Mouse (Mus musculus) embryonic facial prominence, embryonic 12.5 days (tissue): Measurements from ENCODE around the gene Foxn3. TPM values are rescaled to one million over a fixed set of nuclear protein-coding genes. Genes with fewer than 3 reads are reported as not detected.

Experiments
- ATAC-seq: fragments of 200-750 bp; cut with Nextera tagmentation; 2 replicates; pipeline ENCODE4 v1.8.0; 2017; ENCODE audit not compliant: insufficient number of reproducible peaks, insufficient read depth, low FRiP score, low TSS enrichment
- H3K27ac ChIP-seq: fragments of 300-500 bp; sonication (generic); 2 replicates; pipeline ENCODE4 v1.5.1; 2016; ENCODE audit warnings: mild to moderate bottlenecking
- H3K27me3 ChIP-seq: fragments of 300-500 bp; sonication (generic); 2 replicates; pipeline ENCODE4 v1.6.1; 2016; ENCODE audit warnings: mild to moderate bottlenecking, moderate library complexity
- H3K36me3 ChIP-seq: fragments of 300-500 bp; sonication (generic); 2 replicates; pipeline ENCODE4 v1.6.1; 2016; ENCODE audit warnings: mild to moderate bottlenecking
- H3K4me1 ChIP-seq: fragments of 300-500 bp; sonication (generic); 2 replicates; pipeline ENCODE4 v1.6.1; 2016
- H3K4me2 ChIP-seq: fragments of 300-500 bp; sonication (generic); replicated peaks from 2 replicates; pipeline ENCODE4 v1.6.1; 2016; ENCODE audit warnings: mild to moderate bottlenecking, moderate library complexity
- H3K4me3 ChIP-seq: fragments of 300-500 bp; sonication (generic); 2 replicates; pipeline ENCODE4 v1.5.1; 2016; ENCODE audit warnings: mild to moderate bottlenecking
- H3K9ac ChIP-seq: fragments of 300-500 bp; sonication (generic); 2 replicates; pipeline ENCODE4 v1.6.1; 2016; ENCODE audit warnings: mild to moderate bottlenecking, moderate library complexity
- H3K9me3 ChIP-seq: fragments of 300-500 bp; sonication (generic); 2 replicates; pipeline ENCODE4 v1.6.1; 2016; ENCODE audit warnings: mild to moderate bottlenecking, moderate library complexity
- WGBS: fragments of 180-500 bp; shearing (Covaris S2); methylation state at CpG from one replicate; pipeline ENCODE4 v1.1.7; 2016; 5-methylcytosine and 5-hydroxymethylcytosine counted together
- polyA plus RNA-seq: library from polyadenylated mRNA; unstranded; fragments of >200 nt; fragmentation: Nextera tagmentation; extraction: Ambion mirVana; gene quantifications from 2 replicates; pipeline ENCODE4 v1.2.1, GENCODE M21; 2016

Gene Foxn3
- polyA plus RNA-seq, 1 experiment from 2014 or later = 101 TPM

DNA sequence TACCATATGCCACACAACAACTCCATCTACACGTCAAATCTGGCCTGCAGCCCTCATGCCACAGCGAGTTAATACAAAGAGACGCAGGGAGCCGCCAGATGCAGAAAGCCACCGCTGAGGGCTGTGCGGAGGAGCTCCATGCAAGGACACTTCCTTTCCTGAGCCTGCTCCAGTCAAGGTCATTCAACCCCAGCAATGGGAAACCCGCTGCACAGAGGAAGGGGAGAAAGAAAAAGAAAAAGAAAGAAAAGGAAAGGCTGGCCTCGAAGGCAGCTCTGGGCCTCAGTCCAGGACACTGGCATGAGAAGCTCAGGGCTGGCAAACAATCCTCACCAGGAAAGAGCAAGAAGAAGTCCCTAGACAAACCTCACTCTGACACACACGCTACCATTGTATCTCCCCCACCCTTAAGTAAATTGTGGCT lies 44.2 kb downstream of the Foxn3 start:
- H3K36me3 ChIP-seq = no peaks in the 10 kb centered on the region
- H3K4me2 ChIP-seq = no peak overlapping the region
- H3K4me1 ChIP-seq = peaks cover 13% of the 10 kb centered on the region; the same call in 1 of the 2 replicates
- no peak overlapping the region for H3K9ac ChIP-seq
- 53% methylated on average over 9 of the region's 9 CpGs for WGBS
- peak overlapping the region; percentile 46; the same call in 1 of the 2 replicates for H3K27ac ChIP-seq
- H3K9me3 ChIP-seq = no peaks in the 10 kb centered on the region
- no peak overlapping the region for H3K4me3 ChIP-seq
- no peak for ATAC-seq
- H3K27me3 ChIP-seq = no peaks in the 10 kb centered on the region

DNA sequence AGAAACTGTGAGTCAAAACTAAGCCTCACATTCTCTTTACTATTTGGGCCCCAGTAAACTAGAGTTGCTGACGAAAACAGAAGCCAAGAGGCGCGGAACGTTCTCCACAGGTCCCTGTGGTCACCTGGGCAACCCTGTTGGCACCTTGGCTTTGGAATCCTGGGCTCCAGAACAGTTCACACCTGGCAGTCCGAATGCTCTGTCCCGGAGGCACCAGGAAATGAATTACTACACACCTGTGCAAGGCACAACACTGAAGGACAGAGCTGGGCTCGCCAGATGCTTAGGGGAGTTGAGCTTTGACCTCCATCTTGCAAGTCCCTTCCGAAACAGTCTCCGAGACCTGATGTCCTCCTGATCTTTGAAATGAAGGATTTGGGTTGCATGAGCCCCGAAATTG lies 44.7 kb downstream of the Foxn3 start:
- Histone ChIP-seq H3K4me1 (peaks cover 13% of the 10 kb centered on the region; the same call in 1 of the 2 replicates), H3K9me3 (no peaks in the 10 kb centered on the region), H3K36me3 (no peaks in the 10 kb centered on the region), H3K4me3 (no peak overlapping the region), H3K9ac (no peak overlapping the region), H3K27ac (no peak overlapping the region), H3K27me3 (no peaks in the 10 kb centered on the region), H3K4me2 (no peak overlapping the region)
- WGBS = 94% methylated on average over 10 of the region's 10 CpGs
- ATAC-seq = no peak

DNA sequence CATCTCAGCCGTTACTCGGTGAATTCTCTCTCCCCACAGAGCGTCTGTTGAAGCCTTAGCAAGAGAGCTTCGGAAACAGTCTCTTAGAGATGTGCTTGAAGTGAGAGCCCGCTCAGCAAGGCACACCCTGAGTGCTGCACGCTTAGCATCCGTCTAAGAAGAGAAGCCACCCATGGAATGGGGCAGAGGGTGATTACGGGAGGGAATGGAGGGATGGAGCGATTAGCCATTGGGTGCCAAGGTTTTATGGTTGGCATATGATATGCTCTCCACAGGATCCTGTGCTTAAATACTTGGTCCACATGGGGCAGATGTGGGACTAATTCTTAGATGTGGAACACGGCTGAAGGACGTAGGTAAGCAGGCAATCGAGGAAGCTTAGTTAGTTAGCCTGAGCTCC lies 45.3 kb downstream of the Foxn3 start:
- no peak overlapping the region for H3K4me3 ChIP-seq
- H3K4me1 ChIP-seq = peaks cover 13% of the 10 kb centered on the region; the same call in 1 of the 2 replicates
- 94% methylated on average over 12 of the region's 12 CpGs for WGBS
- H3K4me2 ChIP-seq = no peak overlapping the region
- H3K27ac ChIP-seq = no peak overlapping the region
- H3K9me3 ChIP-seq = no peaks in the 10 kb centered on the region
- no peaks in the 10 kb centered on the region for H3K36me3 ChIP-seq
- no peak overlapping the region for H3K9ac ChIP-seq
- no peaks in the 10 kb centered on the region for H3K27me3 ChIP-seq
- ATAC-seq = no peak

DNA sequence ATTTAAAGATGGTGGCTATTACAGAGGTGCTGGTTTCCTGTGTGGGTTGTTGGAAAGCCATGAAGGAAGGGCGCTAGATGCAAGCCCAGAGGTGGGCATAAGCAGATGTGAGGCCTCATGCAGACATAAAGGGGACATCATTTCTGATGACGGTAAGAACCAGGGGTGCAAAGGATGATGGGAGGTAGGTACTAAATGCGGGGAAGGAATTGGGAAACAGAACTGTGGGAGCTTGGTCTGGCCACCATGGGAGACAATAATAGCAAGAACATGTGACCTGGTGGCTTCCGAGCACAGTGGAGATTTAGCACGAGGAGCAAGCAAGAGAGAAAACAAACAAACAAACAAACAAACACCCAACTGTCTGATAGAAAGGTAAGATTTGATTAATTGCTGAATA lies 46.1 kb downstream of the Foxn3 start:
- no peak overlapping the region for H3K9ac ChIP-seq
- H3K27ac ChIP-seq = no peak overlapping the region
- no peaks in the 10 kb centered on the region for H3K36me3 ChIP-seq
- H3K4me3 ChIP-seq = no peak overlapping the region
- H3K27me3 ChIP-seq = no peaks in the 10 kb centered on the region
- ATAC-seq = no peak
- WGBS = 92% methylated on average over 5 of the region's 5 CpGs
- no peaks in the 10 kb centered on the region for H3K9me3 ChIP-seq
- no peak overlapping the region for H3K4me2 ChIP-seq
- peaks cover 13% of the 10 kb centered on the region; the same call in 1 of the 2 replicates for H3K4me1 ChIP-seq

DNA sequence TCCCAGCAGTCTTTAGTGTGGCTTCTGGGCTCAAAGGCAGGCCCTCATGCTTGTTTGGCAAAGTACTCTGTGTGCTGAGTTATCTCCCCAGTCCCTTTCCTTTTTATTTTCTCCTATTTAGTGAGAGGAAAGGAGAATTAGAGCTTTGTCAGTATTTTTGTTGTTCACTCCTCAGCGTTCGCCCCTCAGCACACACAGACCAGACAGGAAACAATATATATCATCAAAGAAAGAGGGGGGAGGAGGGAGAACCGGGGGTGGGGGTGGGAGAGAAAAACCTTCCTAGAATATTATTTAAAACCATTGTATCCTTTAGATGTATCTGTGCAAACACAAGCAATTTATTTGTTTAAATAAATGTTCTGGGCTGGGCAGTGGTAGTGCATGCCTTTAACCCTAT lies 47.9 kb downstream of the Foxn3 start:
- H3K4me1 ChIP-seq = peaks cover 13% of the 10 kb centered on the region; the same call in 1 of the 2 replicates
- no peak overlapping the region for H3K9ac ChIP-seq
- WGBS = 65% methylated on average over 3 of the region's 3 CpGs
- H3K27ac ChIP-seq = no peak overlapping the region
- no peaks in the 10 kb centered on the region for H3K9me3 ChIP-seq
- H3K4me3 ChIP-seq = no peak overlapping the region
- no peaks in the 10 kb centered on the region for H3K36me3 ChIP-seq
- no peaks in the 10 kb centered on the region for H3K27me3 ChIP-seq
- H3K4me2 ChIP-seq = no peak overlapping the region
- no peak for ATAC-seq

DNA sequence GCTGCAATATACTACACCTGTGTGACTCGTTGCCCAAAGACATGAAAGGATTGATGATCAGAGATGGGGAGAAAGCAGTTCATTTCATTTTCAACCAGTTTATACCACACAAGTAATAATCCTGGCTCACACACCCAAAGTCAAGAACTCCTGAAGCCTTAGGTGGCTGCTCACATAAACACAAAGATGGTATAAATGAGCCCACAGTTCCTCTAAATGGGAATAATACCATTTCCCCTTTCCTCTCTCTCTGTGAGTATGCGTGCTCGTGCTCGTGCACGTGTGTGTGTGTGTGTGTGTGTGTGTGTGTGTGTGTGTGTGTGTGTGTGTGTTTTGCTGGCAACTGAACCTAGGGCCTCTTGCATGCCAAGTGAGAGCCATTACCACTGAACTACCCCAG lies 51.7 kb downstream of the Foxn3 start:
- Histone ChIP-seq H3K4me1 (no peaks in the 10 kb centered on the region), H3K4me2 (no peak overlapping the region), H3K27ac (no peak overlapping the region), H3K27me3 (no peaks in the 10 kb centered on the region), H3K36me3 (no peaks in the 10 kb centered on the region), H3K9me3 (no peaks in the 10 kb centered on the region), H3K9ac (no peak overlapping the region), H3K4me3 (no peak overlapping the region)
- ATAC-seq = no peak
- WGBS = 90% methylated on average over 5 of the region's 5 CpGs

DNA sequence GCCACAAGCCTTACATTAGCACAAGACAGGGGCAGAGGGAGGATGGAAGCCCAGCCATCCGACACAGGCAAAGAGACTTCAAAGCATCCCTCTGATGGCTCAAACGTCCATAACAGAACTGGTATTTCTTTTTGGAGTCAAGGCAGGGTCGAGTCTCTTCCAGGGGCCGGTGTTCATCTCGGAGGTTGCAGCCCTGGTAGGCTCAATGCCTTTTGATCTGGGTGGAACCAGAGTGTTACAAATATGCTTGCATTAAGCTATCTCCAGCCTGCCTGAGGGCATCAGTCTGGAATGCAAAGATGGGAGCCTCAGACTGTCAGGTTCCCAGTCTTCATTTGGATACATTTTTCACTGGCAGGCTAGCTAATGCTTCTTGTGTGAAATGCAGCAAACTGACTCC lies 52.6 kb downstream of the Foxn3 start:
- H3K9me3 ChIP-seq = no peaks in the 10 kb centered on the region
- H3K4me2 ChIP-seq = no peak overlapping the region
- WGBS = 22% methylated on average over 5 of the region's 5 CpGs
- no peak overlapping the region for H3K27ac ChIP-seq
- no peak for ATAC-seq
- no peaks in the 10 kb centered on the region for H3K27me3 ChIP-seq
- no peaks in the 10 kb centered on the region for H3K36me3 ChIP-seq
- H3K4me1 ChIP-seq = no peaks in the 10 kb centered on the region
- H3K9ac ChIP-seq = no peak overlapping the region
- no peak overlapping the region for H3K4me3 ChIP-seq

DNA sequence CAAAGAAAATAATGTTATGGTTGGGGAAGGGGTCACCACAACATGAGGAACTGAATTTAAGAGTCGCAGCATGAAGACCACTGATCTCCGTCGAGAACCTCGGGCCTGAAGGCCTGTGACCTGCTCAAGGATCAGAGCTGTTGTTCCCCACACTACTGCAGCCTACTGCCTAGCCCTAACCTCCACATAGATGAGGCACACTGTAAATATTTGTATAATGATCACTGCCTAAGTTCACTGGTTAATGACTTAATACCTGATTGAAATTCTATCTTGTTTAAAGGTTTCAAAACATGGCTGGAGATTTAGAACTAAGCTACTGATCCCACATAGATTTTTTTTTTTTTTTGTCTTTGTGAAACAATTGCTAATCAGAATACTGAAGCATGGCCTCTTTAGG lies 61.2 kb downstream of the Foxn3 start:
- H3K4me3 ChIP-seq = no peak overlapping the region
- H3K9me3 ChIP-seq = no peaks in the 10 kb centered on the region
- no peak for ATAC-seq
- 87% methylated on average over 4 of the region's 4 CpGs for WGBS
- H3K27ac ChIP-seq = no peak overlapping the region
- H3K27me3 ChIP-seq = no peaks in the 10 kb centered on the region
- H3K9ac ChIP-seq = no peak overlapping the region
- no peak overlapping the region for H3K4me2 ChIP-seq
- H3K36me3 ChIP-seq = no peaks in the 10 kb centered on the region
- peaks cover 7% of the 10 kb centered on the region for H3K4me1 ChIP-seq

DNA sequence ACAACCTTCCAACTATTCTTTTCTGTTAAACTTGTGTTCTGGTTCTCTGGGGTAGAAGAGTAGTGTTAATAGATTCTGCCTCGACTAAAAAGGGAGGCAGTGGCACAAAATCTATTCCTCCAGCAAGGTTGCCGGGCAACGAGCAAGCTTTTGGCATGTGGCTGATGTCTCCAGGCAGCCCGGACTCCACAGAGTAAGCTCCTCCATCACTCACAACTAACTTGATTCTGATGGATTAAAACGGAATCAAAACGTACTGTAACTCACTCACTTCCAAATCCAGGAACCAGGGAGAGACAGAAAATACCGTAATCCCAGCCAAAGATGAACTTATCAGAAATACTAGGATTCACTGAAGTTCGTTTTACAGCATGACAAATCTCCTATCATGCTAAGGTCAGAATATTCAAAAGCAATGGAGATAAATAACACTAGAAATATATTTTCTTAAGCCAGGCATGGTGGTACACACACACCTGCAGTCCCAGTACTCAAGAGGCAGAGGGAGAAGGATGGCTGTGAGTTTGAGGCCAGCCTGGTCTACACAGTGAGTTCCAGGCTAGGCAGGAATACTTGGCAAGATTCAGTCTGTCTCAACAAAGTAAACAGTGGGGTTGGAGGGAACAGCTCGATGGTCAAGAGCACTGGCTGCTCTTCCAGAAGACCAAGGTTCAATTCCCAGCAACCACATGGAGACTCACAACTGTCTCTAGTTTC lies 64.2 kb downstream of the Foxn3 start:
- 0 out of 2 replicates have a peak, but pooled peaks cover 2% of the 10 kb centered on the region for H3K9me3 ChIP-seq
- no peak overlapping the region for H3K4me2 ChIP-seq
- 73% methylated on average over 9 of the region's 9 CpGs for WGBS
- ATAC-seq = no peak
- H3K36me3 ChIP-seq = no peaks in the 10 kb centered on the region
- H3K27me3 ChIP-seq = no peaks in the 10 kb centered on the region
- no peak overlapping the region for H3K9ac ChIP-seq
- peaks cover 14% of the 10 kb centered on the region for H3K4me1 ChIP-seq
- no peak overlapping the region for H3K27ac ChIP-seq
- H3K4me3 ChIP-seq = no peak overlapping the region

DNA sequence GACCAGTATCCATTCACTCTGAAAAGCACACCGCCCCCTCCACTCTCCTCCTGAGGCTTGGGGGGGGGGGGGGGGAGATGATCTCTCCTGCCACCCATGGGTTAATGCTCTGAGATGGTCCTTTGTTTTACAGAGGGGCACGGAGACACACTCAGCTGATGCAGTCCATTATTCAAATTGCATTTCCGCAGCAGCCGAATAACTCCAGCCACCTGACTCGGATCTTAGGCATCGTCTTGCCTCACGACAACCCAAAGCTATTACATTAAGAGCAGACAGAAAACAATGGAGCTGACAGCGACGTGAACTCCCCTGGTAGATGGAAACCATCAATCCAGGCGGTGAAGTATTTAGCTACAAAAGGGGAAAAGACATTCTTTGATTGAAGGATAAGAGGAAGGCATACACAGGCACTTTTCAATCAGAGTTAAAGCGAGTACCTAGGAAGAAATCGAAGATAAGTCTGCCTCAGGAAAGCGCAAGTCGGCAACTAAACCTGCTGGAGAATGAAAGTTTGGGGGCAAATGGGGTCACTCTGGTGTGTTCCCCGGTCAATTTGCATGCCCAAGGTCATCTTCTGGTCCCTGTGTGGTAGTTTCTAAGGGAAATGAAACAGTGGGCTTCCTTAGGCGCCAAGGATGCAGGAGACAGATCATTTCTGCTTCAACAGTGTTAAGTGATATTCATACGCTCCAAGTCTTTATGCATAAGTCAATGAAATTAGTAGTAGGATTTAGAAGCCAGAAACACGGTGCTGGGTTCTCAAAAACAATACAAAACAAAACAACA lies 65.0 kb downstream of the Foxn3 start:
- H3K4me3 ChIP-seq = no peak overlapping the region
- no peak for ATAC-seq
- H3K4me1 ChIP-seq = peaks cover 14% of the 10 kb centered on the region
- H3K27me3 ChIP-seq = no peaks in the 10 kb centered on the region
- no peak overlapping the region for H3K9ac ChIP-seq
- no peaks in the 10 kb centered on the region for H3K36me3 ChIP-seq
- 0 out of 2 replicates have a peak, but pooled peaks cover 5% of the 10 kb centered on the region for H3K9me3 ChIP-seq
- H3K4me2 ChIP-seq = no peak overlapping the region
- no peak overlapping the region for H3K27ac ChIP-seq
- WGBS = 52% methylated on average over 18 of the region's 18 CpGs

DNA sequence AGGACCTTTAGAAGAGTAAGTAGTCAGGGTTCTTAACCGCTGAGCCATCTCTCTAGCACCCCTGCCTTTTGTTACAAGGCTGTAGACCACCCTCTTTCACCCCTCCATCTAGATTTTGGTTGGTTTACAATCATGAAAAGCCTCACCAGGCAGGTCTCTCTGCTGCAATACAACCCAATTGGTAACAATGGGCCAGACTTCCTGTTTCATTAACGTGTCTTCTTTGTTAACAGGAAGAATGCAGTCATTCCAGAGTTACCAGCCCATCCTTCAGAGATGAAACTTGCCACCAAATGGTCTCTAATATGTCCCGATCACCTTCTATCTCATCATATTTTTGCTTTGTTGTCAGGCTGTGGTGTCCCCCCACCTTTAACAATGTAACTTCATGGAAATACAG lies 66.4 kb downstream of the Foxn3 start:
- 77% methylated on average over 3 of the region's 3 CpGs for WGBS
- no peak overlapping the region for H3K4me3 ChIP-seq
- no peak overlapping the region for H3K9ac ChIP-seq
- peaks cover 14% of the 10 kb centered on the region for H3K4me1 ChIP-seq
- 0 out of 2 replicates have a peak, but pooled peaks cover 5% of the 10 kb centered on the region for H3K9me3 ChIP-seq
- H3K4me2 ChIP-seq = no peak overlapping the region
- H3K36me3 ChIP-seq = no peaks in the 10 kb centered on the region
- no peaks in the 10 kb centered on the region for H3K27me3 ChIP-seq
- ATAC-seq = no peak
- H3K27ac ChIP-seq = no peak overlapping the region

DNA sequence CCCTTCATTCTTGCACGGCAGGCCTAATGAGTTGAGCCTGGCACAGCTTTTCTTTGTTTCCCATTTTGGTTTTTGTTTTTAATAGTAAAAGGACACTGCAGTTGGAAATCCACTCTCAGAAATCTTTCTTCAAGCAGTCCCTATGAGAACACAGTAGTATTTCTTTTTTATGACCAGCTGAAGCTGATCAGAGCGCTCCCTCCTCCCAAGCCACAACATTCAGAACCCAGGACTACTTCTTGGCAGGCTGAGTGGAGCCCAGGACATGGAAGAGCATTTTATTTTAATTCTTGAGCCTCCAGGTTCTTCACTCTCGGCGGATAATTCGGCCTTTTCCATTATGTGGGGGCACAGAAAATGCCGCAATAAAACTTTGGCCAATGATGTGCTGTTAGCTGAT lies 73.2 kb downstream of the Foxn3 start:
- Histone ChIP-seq H3K27ac (no peak overlapping the region), H3K9ac (no peak overlapping the region), H3K9me3 (0 out of 2 replicates have a peak, but pooled peaks cover 5% of the 10 kb centered on the region), H3K4me1 (peaks cover 4% of the 10 kb centered on the region; the same call in 1 of the 2 replicates), H3K36me3 (no peaks in the 10 kb centered on the region), H3K4me3 (no peak overlapping the region), H3K4me2 (no peak overlapping the region), H3K27me3 (no peaks in the 10 kb centered on the region)
- no peak for ATAC-seq
- WGBS = 75% methylated on average over 6 of the region's 6 CpGs
